Mouse (Mus musculus) right cerebral cortex, postnatal 25 days (tissue): ENCODE measurements around the gene Kpna4.
"Not testable (repeated sequence)": the region's sequence is repeated elsewhere in the genome, so short reads cannot be mapped to it uniquely, and the experiment has no call there.

ENCODE experiments used
- DNase-seq: peaks from one replicate; pipeline ENCODE4 v3.0.0; 2022

Gene Kpna4

DNA sequence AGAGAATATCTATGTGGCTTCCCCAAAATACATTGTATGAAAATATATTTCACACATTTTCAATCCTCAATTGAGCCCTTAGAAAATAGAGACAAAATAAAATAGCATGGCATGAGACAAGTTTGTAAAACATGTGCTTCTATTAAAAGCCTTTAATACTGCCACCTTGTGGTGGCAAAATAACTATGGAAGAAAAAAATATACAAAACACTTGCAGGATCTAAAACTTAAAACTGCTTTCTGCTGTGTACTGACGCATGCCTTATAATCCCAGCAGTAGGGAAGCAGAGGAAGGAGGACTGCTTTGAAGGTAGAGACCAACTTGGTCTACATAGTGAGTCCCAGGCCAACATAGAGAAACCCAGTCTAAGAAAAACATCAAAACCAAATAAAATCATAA, 62.9 kb downstream of the Kpna4 start:
- no peak for DNase-seq

GRCm38 (mm10) chr3:69062764-69063163, 64.1 kb downstream of the Kpna4 start:
- DNase-seq: no peak

GRCm38 (mm10) chr3:69060672-69061071, 66.2 kb downstream of the Kpna4 start:
- DNase-seq: no peak

DNA sequence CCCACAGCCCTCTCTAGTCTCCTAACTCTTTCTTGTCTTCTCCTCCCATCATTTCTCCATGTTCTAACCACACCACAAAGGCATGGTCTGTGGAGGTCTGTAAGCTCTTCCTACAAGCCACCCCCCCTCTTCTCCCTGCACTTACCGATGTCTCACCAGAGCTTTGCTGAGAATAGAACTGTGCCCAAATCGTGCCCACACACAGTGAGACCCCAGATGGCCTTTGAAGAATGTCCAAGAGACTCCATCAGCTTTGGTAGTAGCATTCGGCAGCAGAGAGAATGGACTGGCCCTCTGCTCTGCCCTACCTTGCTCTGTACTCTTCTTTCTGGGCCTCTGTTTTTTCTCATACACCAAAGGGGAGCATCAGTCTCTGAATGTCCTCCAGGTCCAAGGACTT, 71.0 kb downstream of the Kpna4 start:
- DNase-seq: no peak

DNA sequence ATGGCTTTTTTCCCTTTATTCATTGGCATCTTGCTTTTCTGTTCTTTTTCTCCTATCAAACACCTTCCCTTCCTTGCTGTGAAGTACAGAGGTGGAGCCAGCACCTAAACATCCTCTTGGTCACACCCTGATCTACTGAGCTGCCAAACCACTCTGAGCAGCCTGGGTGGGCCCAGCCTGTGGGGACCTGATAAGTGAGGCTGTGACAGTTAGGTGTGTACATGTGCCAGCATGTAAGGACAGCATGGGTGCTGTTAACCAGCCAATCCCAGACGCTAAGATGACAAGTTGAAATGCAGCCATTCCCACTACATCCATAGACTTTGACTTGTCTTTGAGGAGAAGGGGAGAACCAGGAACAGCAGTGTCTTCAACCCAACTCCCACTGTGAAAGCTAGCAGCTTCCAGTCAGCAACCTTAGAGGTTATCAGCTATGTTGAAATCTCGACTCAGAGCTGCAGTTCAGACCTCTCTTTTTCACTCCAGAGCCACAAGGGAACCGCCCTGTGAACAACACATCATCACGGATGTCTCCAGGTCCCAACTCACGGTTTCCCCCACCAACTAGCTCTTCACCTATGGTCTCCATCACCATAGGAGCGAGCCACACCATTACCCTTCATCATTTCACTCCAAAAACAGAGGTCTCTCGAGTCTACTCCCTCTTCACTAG, 72.0 kb downstream of the Kpna4 start:
- DNase-seq: no peak

DNA sequence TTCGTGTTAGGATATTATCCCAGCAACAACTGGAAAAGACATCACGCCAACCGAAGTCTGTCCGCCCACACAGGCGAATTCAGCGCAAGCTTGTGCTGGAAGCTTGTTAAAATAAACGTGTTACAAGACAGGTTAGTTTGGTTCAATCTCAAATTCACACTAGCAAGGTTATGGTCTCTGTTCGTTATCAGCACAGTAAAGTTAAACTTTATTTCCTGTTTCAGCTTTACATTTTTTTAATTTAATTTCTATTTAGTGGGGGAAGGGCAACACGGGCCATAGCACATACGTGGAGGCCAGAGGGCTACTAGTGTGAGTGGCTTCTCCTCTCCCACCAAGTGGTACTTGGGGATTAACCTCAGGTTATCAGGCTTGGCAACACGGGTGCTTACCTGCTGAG, 75.0 kb downstream of the Kpna4 start:
- no peak for DNase-seq

DNA sequence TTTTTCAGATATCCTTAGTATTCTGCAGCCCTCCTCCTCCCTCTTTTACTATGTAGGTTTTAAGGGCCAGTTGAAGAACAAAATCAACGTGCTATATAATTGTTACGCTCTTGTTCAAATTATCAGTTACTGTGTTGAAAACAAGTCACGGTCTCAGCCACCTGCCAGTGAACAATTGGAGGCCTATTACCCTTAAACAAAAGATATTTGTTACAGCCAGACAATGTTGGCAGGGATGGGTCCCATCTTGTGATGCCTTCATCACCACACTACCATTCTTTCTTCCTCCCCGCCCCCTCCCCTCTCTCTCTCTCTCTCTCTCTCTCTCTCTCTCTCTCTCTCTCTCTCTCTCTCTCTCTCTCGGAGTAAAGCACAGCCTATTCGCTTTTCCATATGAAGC, 77.9 kb downstream of the Kpna4 start:
- no peak for DNase-seq

GRCm38 (mm10) chr3:69047684-69048083, 79.2 kb downstream of the Kpna4 start:
- DNase-seq: no peak

DNA sequence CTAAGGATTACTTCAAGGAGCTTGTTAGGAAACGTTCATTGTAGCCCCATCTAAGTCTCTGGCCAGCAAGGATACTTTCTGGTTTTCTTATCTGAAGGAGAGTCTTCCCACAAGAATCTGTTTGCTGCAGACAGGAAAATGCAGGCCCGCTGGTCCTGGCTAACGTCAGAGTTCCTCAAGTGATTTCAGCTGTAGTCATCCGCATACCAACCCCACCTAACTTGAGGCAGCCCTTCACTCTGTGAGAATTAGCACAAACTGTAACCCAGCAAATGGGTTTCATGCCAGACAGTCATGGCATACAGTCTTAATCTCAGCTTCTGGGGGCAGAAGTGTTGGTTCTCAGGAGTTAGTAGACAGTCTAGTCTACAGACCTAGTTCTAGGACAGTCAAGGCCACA, 80.4 kb downstream of the Kpna4 start:
- DNase-seq: no peak

GRCm38 (mm10) chr3:69045750-69046149, 81.2 kb downstream of the Kpna4 start:
- DNase-seq: no peak

DNA sequence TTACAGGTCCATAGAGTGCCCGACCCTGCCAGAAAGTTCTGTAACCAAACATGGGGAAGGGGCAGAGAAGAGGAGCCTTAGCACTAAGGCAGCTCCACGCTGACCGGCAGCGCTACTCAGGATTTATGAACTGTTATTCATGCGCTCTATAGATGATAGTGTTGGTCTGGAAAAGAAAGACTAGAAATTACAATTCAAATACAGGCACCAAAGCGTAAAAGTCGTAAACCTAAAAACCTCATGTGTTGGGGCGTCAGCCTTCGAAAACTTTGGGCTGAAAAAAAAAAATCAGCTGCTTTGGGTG, 81.6 kb downstream of the Kpna4 start:
- DNase-seq: no peak

- DNase-seq: peak; percentile 90
Measured at GRCm38 (mm10) chr3:69044645-69045399, 82.1 kb downstream of the Kpna4 start, which contains the start of gene Trim59. TSS of gene Trim59 (minus strand) at chr3:69044755.

GRCm38 (mm10) chr3:69044167-69044591, 82.7 kb downstream of the Kpna4 start:
- DNase-seq: no peak

GRCm38 (mm10) chr3:69041298-69041697, 85.6 kb downstream of the Kpna4 start:
- no peak for DNase-seq

GRCm38 (mm10) chr3:69040105-69040504, 86.8 kb downstream of the Kpna4 start:
- no peak for DNase-seq

DNA sequence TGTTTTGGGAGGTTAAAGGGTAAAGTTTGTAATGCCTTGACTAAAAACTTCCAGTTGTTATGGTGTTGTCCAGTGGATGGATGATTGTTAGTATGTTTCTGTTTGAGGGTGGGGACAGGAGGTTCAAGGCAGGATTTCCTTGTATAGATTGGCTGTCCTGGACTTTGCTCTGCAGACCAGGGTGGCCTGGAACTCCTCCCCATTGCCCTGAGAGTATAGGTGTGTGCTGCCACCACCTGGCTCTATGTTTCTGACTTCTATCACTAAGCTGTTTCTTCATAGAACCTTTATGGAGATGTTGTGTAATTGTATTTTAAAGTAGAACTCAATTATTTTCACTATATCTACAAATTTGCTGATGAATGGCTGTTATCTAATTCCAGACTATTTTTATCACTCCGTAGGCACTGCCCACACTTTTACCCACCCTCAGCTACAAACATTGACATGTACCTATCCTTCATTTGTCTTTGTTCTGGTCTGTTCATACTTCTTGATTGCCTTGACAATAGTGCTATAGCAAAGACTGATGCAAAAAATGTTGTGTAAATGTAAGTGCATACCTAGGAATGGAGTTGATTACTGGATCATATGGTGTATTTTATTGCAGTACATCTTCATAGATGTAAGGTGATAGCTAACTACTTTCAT, 100.7 kb downstream of the Kpna4 start:
- no peak for DNase-seq

- DNase-seq: no peak
Measured at GRCm38 (mm10) chr3:69020764-69021163, 106.1 kb downstream of the Kpna4 start.

GRCm38 (mm10) chr3:69020285-69020684, 106.6 kb downstream of the Kpna4 start:
- DNase-seq: no peak

DNA sequence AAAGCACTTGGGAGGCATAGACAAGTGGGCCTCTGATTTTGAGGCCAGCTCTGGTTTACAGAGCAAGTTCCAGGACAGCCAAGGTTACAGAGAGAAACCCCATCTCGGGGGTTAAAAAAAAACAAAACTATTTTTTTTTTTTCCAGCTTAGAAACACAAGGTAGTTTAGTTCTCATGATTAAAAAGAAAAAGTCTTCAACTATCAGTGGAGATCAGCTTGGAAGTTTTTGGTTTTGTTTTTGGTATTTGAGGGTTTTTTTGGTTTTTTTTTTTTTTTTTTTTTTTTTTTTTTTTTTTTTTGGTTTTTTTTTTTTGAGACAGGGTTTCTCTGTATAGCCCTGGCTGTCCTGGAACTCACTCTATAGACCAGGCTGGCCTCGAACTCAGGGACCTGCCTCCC, 108.3 kb downstream of the Kpna4 start:
- not testable (repeated sequence) for DNase-seq

- no peak for DNase-seq
Measured at GRCm38 (mm10) chr3:69017181-69017580, 109.7 kb downstream of the Kpna4 start.
